Mouse (Mus musculus) lung, postnatal 36 days (tissue): Measurements from ENCODE around the gene Keap1.
"Not testable (repeated sequence)": the region's sequence is repeated elsewhere in the genome, so short reads cannot be mapped to it uniquely, and the experiment has no call there.

Source experiments
- DNase-seq: peaks from one replicate; pipeline ENCODE4 v3.0.0; 2022; ENCODE audit warnings: mixed read lengths

Gene Keap1

DNA sequence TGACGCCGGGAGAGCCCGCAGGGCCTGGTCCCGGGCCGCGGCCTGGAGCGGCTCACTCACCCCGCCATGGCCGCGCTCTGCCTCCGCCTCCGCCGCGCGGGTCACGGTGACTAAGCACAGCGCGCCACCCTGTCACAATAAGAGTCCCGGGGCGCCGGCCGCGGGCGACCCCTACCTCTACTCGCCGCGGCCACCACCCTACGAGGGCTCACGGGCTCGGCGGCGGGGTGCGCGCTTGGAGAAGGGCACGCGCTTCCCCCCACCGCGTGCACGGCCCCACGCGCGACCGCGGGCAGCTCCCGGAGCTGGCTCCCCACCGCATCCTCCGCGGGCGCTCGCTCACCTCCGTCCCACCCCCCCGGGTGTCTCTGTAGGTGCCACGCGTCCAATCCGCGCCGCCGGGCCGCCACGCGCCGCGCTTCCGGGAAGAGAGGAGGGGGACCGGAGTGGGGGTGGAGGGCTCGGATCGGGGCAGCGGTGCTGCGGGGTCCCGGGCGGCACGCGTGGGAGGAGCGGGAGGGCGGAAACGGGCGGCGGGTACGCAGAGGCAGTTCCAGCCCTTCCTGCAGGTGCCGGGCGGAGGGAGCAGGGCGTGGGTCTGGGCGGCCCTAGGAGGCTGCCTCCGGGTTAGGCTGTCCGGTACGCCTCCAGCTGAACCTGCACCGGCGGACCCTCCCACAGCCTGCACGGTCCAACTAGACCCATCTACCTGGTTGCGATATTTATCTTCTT, at the start of gene Keap1:
TSS of gene Keap1 (minus strand) at position 629 of the 732 bp plus-strand sequence.
- peak; percentile 83 for DNase-seq

DNA sequence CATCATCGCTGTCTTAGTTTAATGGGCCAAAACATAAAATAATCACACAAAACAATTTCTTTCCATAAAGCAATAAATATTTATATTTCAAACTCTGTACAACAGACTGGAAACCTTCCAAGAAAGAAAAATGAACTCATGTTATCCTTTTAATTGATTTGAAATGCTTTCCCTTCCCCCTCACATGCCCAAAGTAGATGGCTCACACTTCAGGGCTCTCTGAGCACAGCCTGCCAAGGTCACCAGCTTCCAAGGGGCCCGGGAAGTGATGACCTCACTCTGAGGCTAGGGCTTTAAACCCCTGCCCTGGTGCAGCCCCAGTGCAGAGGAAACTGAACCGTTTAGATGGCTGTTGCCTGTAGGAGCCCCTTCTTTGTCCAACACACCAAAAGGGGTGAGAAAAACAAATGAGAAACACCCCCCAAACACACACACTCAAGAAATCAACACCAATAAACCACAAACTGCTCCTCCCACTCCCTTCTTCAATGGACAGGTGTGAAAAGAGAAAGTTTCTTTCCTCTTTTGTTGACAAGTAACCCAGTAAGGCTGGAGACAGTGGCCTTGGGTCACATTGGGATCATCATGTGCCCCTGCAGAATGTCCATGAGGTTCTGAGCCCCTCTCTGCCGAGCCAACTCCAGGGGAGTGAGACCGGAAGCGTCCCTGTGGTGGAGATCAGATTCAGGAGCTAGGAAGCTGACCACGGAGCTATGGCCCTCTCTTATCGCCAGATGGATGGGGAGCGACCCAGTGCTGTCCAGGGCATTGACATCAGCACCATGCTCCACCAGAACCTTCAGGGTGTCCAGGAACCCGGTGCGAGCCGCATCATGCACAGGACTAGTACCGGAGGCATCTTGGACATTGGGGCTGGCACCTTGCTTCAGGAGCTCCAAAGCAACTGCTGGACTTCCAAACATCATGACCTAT, 49.5 kb upstream of the Keap1 start:
- peak; percentile 37 for DNase-seq

DNA sequence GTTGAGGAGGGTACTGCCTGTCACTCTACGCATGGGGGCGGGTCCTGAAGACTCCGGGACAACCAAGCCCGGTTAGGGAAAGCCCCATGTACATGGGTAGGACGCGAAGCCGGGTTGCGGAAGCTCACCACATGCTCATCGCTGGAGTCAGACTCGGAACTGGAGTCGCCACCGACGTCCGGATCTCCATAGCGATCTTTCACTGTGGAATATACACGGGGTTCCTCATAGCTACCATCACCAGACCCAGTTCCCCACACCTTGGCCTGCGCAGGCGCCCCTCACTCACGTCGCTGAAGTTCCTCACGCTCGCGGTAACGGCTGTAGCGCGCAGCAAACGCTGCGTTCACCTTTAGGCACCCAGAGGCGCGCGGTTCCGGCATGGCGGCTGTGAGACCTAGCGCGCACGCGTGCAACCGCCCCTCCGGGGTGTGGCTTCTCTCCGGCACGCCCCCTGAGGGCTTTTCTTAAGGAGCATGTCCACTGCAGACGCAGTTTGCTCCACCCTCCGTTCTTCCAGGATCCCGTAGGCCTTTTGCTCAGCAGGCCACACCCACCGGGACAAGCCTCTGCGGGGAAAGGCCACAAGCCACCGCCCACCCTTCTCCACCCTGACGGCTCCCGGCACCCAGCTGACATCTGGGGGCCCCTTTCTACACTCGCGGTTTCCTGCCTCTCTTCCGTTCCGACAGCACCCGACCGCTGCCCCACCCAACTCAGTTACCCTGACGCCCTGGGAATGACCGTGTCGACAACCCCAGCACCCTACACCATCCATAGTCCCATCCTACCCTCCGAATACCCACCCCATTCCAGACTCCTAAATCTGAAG, 48.6 kb upstream of the Keap1 start, which contains the start of gene Kri1:
TSS of gene Kri1 (minus strand) at position 399 of the 832 bp plus-strand sequence.
- DNase-seq = peak; percentile 100

DNA sequence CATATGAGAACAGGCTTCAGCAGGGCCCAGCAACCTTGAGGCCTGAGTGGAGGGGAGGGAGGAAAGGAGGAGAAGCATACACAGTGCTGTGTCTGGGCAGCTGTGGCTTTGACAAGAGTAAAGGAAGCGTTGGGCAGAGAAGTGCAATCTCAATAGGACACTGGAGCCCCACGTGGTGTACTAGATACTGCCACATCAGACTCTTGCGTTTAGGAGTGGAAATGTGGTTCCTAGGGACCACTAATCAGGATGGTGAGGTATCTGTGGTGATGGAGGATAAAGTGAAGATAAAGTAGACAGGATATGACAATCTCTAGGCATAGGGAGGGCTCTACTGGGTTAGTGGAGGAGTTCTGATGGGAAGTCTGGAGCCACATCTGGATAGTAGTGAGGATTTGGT, 47.6 kb upstream of the Keap1 start:
- DNase-seq = no peak

DNA sequence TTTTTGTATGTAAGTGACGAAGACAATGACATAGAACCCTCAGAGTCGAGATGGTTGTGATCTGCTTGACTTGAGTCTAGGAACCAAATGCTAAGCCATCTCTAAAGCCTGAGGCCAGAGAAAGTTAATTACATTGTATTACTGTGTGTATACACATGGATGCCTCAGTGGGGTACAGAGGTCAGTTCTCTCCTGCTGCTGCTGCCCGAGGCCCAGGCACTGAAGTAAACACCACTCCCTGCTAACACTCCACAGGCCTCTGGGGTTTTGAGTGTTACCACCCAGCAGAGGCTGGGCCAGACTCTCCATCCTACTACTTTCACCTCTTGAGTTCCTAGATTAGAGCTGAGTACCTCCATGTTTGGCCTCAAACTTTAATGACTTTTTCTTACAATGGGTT, 44.8 kb upstream of the Keap1 start:
- DNase-seq = no peak

DNA sequence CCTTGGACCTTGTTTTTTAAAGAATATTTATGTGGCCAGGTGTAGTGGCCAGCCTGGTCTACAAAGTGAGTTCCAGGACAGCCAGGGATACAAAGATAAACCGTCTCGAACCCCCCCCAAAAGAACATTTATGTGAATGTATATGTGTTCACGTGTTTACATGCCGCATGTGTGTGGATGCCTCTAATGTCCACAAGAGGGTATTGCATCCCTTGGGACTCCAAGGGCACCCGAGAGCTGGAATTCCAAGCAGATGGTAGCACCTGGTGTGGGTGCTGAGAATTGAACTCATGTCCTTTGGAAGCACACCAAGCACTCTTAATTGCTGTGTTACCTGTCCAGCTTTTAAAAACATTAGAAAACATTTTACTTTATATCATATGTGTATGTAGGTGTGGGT, 44.4 kb upstream of the Keap1 start:
- no peak for DNase-seq

DNA sequence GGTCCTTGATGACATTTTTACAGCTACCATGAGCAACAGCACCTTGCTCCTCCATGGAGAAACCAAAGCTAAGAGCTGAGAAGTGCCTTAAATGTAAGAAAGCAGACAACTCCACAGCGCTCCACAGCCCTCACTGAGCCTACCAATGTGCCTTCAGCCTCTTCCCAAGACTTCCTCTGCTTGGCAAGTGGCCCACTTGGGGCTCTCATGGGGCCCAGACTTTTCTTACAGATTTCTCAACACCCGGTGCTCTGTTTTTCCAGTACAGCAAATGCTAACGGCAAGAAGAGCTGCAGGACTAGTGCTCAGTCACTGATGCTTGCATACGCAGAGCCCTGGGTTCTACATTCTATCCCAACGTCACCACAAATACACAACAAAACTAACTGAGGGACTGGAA, 38.6 kb upstream of the Keap1 start:
- no peak for DNase-seq

DNA sequence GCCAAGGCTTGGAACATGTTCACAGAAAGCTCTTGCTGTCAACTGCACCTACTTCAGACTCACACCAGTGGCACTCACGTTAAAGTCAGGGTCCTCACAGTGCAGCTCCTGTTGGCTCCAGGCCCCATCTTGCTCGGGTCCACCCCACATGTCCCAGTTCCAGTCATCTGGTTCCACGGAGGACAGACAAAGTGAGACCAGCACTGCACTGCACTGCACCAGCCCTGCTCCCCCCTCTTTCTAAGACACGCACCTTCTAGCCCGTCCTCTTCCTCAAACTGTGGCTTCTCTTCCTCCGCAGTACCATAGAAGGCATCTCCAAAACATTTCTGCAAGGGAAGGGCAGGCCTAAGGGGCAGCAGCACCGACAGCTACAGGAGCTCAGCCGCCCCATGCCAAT, 37.1 kb upstream of the Keap1 start:
- DNase-seq = no peak

DNA sequence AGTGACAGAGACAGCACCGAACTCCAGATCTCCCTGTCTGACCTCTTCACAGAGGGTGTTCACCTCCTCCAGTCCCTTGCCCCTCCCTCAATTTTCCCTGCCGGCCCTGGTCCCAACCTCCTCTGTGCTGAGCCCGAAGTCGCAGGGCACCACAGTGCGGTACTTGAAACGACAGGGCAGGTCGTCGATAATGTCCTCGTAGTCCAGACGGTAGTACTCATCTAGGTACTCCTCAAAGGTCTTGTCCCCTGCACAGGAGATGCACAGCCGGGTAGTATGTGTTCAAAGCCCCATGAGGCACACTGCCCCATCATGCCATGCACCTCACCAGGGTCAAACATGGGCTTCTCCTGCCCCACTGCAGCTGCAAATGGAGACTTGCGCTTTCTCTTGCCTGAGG, 36.6 kb upstream of the Keap1 start:
- DNase-seq = no peak

DNA sequence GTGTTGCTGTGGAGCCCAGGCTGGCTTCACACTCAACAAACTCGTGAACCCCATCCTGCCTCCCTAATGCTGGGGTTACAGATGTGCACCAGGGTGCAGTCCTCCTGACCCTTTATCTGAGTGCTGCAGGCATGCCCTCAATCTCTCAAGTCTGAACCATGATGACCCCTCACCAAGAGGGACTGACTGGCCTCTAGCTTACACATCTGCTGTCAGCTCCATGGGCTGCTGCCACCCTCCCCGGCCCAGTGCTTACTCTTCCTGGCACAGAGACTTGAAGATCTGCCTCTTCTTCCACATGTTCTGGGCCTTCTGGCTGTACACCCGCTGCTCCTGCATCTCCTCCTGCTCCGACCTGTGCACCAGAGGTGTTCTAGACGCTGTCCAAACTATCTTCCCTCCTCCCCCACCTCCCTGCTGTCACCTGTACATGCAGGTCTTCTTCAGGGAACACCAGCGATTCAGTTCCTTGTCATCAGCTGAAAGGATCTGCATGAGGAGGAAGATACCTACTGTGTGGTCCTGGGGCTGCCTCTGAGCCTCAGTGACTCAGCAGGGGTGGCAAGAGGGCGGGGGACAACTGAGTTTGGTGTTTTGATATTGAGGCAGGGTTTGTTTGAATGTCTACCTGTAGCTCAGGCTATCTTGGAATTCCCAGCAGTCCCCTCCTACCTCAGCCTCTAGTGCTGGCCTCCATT, 36.0 kb upstream of the Keap1 start:
- DNase-seq = no peak

DNA sequence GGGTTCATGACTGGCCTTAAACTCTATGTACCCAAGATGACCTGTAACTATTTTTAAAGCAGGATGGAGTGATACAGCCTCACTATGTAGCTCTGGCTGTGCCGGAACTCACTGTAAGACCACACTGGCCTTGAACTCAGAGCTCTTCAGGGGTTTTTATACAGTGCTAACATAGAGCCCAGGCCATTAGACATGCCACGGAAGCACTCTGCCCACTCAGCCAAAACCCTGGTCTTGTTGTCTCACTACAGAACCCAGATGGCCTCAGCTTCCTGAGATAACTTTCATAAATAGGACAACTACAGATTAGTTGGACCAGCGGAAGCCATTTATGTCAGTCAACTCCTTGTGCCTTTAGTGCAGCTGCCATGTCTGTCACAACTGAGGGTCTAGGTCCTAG, 35.2 kb upstream of the Keap1 start:
- no peak for DNase-seq

DNA sequence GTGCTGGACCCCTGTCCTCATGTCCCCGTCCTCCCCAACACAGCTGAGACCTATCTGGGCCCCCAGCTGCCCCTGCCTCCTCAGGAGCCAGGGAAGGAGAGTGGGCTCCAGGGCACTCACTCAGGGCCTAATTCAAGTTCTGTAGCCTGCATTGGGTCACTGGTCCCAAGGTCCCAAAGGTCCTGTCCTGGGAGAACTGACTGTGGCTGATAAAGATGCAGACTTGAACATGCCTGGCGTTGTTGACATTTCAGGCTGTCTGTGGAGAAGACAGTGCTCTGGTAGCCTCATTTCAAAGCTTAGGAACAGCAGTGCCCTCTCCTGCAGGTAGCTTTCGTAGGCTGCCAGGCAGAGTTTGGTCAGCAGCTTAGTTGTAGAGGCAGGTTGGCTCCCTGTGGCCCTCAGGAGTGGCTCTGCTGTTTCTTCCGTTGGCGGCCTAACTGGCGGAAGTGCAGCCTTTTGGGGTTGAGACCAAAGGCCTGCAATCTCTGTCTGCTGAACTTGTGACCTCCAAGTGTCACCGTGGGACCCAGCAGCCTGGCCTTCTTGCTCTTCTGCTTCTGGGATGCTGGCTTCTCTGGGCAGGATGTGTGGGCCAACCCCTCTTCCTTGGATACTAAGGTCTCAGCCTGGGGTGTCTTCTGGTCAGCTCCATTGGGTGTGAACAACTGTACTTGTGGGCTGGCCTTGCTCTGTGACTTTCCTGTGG, 34.5 kb upstream of the Keap1 start:
- DNase-seq = peak; percentile 60

DNA sequence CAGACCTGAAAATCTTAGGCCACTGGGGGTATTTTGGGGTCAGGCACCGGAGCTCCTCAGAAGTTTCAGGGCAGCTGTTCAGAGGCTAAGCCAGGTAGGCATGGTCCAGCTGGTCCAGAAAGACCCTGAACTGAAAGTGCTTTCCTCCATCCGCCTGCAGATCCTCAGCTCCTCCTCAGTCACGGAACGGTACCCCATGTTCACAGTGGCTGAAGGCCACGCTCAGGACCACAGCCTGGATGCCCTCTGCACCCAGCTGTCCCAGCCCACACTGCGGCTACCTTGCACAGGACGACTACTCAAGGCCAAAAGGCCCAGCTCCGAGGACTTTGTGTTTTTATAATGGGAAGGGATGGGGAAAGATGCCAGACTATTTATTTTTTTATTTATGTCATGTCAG, 33.9 kb upstream of the Keap1 start:
- no peak for DNase-seq

DNA sequence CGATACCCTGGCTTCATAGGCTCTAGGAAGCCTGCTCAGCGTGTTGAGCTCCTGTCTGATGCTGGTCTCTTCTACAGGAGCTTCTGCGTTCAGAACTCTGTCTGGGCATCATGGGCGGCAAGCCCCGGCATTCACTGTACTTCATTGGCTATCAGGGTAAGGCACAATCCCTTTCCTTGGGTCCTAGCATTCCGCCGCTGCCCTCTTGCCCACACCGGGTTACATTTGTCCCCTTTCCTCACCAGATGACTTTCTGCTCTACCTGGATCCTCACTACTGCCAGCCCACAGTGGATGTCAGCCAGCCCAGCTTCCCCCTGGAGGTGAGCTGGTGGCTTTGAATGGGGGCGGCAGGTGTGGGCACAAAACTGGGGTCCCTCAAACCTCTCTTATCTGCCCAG, 33.2 kb upstream of the Keap1 start:
- no peak for DNase-seq

DNA sequence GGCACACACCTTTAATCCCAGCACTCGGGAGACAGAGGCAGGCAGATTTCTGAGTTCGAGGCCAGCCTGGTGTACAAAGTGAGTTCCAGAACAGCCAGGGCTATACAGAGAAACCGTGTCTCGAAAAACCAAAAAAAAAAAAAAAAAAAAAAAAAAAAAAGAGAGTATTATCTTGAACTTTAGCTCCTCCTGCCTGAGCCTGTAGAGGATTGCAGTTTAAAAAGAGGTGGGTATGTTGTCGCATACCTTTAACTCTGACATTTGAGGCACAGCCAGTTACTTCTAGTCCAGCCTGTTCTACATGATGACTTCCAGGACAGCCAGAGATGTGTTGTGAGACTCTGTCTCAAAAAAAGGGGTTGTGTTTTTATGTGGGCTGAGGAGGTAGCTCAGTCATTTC, 30.4 kb upstream of the Keap1 start:
- not testable (repeated sequence) for DNase-seq

DNA sequence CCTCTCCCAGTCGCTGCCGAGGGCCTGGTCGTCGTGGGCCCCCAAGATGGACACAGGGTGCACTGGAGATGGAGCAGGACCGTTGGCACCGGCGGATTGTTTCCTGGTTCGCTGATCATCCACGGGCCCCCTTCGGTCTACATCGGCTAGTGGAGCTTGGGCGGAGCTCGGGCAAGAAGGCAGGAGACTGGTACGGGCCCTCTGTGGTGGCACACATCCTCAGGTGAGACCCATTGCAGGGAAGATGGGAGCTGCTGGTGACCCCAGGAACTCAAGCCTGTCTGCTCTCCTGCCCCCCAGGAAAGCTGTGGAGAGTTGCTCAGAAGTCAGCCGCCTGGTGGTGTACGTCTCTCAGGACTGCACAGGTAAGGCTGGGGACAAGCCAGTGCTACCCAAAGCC, 29.1 kb upstream of the Keap1 start:
- DNase-seq = no peak

DNA sequence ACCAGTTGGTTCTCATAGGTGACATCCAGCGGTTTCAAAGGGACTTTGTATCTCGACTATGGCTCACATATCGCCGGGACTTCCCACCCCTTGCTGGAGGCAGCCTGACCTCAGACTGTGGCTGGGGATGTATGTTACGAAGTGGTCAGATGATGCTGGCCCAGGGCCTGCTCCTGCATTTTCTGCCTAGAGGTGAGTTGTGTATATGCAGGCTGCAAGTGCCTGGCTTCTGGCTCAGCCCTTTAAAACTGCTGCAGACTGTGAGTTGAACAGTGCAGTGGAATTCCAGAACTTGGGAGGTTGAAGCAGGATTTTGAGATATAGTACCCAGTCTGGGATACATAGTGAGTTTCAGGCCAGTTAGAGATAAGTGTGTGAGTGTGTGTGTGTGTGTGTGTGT, 27.7 kb upstream of the Keap1 start:
- no peak for DNase-seq

DNA sequence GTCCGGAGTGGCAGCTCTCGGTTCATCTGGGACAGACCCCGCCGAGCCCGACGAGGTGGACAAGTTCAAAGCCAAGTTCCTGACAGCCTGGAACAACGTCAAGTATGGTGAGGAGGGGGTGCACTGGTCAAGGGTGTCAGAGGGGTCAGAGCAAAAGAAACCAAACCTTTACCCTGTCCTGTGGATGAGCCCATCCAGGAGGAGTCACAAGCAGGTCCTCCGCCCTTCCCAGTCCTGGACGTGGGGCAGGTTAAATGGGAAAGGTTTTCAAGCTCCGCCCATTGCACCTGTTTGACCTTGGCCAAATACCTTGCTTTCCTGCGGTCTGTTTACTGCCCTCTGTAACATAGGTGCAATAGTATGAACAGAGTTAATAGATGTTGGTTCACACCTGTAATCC, 26.4 kb upstream of the Keap1 start:
- DNase-seq = peak; percentile 42

DNA sequence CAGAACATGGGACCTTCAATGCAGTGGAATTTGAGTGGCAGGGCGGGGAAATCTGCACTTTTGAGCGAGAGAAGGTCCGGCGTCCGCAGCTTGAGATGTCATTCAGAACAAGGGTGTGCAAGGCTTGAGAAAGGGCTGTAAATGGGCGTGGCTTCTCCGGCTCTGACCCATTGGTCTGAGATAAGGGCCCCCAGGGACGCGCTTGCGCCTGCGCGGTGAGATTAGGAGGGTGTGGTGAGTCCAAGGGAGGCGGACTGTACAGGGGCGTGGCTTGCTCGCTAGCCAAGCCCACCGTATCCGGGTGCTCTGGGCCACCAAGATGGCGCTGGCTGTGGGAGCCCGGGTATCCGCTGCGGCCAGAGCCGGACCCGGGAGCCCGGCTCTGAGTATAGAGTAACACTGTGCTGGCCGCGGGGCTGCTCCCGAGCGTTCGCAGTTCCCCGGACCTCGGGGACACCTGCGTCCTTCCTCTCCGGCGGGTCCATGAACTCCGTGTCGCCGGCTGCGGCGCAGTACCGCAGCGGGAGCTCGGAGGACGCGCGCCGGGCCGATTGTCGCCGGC, 25.9 kb upstream of the Keap1 start, which contains the start of gene Atg4d:
TSS of gene Atg4d (plus strand) at position 294 of the 562 bp plus-strand sequence.
- DNase-seq = peak; percentile 99

DNA sequence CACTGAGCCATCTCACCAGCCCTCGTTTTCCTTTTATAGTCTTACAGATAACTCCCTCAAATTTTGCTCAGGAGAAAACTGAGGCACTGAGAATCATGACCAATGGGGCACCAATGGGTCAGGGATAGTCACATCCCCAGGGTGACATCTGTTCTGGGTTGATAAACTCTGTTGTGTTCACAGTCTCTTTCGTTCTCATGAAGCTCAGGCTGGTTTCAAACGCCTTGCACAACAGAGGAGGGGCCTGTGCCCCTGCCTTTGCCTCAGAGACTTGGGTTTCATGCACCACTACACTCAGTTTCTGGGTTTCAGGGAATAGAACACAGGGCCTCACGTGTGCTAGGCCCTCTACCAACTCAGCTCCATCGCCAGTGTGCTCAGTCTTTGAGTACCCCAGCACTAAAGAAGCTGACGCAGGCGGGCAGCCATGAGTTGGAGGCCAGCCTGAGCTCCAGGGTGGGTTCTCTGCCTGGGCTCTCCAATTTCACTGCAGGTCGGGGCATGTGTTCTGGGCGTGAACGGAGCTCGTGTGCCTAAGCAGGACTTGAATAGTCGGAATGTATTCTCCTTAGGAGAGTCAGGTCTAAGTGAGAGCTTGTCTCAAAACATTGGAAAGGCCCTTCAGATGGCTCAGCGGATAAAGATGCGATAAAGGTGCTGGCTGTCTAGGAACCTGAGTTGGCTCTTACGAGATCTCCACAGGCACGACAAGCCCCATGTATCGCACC, 25.3 kb upstream of the Keap1 start:
- DNase-seq = no peak

DNA sequence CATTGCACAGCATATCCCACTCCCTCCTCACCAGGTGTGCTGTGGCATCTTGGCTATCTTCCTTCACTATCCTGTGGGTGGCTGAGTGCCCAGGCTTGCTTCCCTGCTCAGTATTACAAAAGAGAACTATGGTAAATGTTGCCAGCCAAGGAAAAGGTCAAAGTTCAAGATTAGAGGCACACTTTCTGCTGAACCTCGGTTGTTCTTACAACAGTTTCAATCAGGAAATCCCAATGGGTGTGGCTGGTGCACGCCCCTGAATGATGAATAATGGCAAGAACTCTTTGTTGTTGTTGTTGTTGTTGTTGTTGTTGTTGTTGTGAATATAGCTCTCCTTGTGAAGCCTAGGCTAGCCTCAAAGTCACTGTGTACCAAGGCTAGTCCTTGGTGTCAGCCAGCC, 22.7 kb upstream of the Keap1 start:
- peak; percentile 40 for DNase-seq
